Mouse (Mus musculus): ENCODE results near the gene Nat8f2. TPM values are rescaled to one million over a fixed set of nuclear protein-coding genes. Genes with fewer than 3 reads are reported as not detected.
A peak's percentile ranks its signal among the peaks of the same experiment; 100 is the strongest.
"Not testable (repeated sequence)": the region's sequence is repeated elsewhere in the genome, so short reads cannot be mapped to it uniquely, and the experiment has no call there.

The Nat8f2 gene
- total and polyA plus RNA-seq, 3 experiments: 0.15 to 3.7 (median 2.0) TPM

DNA sequence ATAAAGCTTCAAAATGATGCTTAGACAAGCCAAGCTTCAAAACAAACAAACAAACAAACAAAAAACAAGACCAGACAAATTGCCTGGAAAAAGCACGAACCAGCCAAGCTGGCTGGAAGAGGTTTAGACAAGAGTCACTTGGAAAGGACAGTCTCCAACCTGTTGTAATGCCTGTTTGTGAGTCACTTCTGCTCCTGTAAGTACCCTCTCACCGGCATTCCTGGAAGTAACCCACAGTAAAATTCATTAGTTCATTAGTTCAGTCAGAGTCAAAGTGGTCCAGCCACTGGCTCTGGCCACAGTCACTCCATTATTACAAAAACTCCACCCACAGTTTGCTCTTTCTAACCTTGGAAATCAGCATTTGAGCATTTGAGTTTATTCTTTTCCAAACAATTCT, 5.1 kb downstream of the Nat8f2 start:
- DNase-seq: no peak

DNA sequence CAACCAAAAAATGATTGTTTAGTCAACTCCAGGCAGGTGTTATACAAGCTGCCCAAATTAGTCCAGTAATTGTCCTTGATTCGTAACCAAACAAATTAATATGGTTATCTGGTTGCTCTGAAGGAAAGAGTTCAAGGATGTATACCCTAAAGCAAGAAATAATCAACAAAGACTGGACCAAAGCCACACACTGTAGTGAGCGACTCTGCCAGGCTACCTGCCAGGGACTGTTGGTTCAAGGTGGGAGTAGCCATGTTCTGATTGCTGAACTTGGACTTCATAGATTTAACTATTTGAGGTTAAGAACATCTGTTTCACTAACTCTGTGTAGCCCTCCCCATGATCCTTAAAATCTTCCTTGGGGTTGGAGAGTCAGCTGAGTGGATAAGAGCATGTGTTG, 5.8 kb downstream of the Nat8f2 start:
- peak; percentile 34 for DNase-seq

- peak; percentile 89 for DNase-seq
These were observed 6.4 kb downstream of the Nat8f2 start for GRCm38 (mm10) chr6:85862565-85862964.

DNA sequence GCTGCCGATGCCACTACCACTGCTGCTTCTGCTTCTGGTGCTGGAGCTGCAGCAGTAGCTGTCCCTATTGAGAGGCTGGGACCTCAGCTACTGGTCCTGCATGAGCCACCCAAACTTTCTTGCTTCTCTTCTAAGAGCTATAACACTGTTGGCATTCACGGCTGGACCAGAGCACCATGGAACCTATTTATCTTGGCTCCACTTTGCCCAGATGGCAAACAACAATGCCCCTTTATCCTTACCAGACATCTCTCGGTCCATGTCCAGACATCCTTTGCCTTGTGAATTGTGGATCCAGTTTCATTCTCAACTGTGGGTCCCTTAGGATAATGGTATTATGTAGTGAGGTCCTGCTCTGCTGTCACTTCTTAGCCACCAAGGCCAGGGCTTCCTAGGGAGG, 7.7 kb downstream of the Nat8f2 start:
- DNase-seq: no peak

GRCm38 (mm10) chr6:85856194-85856678, 12.7 kb downstream of the Nat8f2 start:
- peak; percentile 97 for DNase-seq

DNA sequence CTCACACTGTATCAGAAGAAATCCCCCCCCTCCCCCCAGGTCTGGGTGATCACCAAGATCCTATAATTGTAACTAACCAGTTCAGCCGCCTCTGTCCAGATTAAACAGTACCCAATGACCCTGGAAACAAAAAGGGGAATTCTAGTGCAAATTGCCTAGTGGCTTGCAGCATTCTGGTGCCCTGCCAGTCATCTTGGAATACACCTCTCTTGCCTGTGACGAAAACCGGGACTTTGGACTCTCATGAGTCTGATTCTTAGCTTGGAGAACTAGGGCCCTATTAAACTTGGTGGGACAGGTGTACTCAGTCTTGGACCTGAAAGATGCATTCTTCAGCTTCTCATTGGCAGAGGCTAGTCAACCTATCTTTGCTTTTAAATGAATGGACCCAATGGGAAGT, 15.5 kb downstream of the Nat8f2 start:
- peak; percentile 39 for DNase-seq

DNA sequence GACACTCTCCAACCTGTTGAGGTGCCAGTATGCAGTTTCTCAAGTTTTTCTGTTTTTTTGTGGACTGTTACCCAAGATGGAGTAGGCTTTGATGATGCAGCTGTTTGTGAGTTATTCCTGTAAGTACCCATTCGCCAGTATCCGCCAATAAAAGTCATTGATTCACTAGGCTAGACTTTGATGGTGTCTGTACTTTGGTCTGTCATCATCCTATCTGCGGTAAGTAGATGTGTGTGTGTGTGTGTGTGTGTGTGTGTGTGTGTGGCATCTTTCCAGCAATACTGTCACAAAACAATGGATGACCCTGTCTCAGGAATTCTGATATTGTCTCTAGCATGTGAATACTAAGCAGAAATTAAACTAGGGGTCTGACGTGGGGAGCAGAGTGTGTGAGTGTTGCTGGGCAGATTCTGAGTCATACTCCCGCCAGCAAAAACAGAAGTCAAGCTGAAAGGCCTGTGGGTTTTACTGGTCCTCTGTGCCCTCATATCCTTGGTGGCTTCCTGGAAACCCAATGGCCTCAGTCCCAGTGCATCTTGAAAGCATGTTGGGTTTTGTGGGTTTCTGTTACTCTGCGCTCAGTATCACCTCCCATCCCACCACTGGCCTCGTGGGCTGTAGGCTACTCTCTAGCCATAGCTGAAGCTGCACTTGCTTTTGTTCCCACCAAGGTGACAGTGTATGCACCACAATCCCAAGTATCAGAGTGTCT, 17.7 kb downstream of the Nat8f2 start:
- no peak for DNase-seq

DNA sequence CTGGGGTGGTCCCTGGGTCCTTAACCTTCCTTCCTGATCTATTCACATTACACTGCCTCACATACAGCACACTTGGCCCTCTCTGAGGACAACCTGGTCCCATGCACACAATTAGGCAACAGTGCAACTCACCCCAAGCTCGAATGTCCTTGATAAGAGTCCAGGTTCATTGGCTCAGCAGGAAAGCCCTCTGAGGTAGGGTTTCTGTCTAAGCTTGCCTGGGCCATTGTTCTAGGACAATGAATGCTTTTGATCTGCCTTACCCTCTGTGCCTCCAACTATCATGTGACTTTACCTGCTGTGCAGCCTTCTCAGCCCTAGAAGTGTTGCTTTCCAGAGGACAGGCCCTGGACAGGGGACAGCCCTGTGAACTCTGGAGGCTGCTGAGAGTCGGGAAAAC, 19.7 kb downstream of the Nat8f2 start:
- DNase-seq: peak; percentile 64

GRCm38 (mm10) chr6:85848140-85848539, 20.8 kb downstream of the Nat8f2 start:
- DNase-seq: no peak

DNA sequence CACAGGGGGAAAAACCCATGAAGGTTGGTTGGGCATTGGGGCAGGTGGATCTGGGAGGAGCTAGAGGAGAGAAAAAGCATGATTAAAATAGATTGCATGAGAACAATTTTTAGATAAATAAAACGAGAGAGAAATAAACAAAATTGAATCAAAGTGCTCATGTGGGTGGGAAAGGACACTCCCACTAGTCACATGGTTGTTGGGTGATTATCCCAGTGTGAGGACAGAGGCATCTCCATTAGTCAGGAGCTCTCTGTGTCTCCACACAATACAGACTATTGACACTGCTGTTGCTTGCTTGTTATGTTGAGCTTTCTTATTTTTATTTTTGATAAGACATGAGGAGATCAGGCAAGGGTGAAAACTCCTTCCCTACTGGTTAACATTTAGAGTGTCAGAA, 22.0 kb downstream of the Nat8f2 start:
- DNase-seq: no peak

- not testable (repeated sequence) for DNase-seq
These were observed 25.1 kb downstream of the Nat8f2 start for GRCm38 (mm10) chr6:85843677-85844458.

DNA sequence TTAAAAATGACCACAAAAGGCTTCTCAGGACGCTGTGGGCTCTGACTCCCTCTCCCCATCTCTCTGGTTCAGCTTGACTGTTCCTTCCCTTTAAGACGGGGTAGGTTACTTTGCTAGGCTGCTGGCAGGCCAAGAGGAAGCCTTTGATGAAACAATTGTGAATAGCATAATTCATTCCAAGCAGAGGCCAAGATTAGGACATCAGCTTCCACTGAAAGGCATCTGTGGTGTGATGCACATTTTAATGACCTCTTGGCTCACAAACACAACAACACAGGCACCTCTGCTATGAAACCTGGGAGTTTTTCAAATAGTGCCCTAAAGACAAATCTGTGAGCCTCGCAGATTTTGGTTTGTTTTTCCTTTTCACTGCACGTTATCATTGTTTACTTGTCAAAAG, 29.0 kb downstream of the Nat8f2 start:
- peak; percentile 32 for DNase-seq

DNA sequence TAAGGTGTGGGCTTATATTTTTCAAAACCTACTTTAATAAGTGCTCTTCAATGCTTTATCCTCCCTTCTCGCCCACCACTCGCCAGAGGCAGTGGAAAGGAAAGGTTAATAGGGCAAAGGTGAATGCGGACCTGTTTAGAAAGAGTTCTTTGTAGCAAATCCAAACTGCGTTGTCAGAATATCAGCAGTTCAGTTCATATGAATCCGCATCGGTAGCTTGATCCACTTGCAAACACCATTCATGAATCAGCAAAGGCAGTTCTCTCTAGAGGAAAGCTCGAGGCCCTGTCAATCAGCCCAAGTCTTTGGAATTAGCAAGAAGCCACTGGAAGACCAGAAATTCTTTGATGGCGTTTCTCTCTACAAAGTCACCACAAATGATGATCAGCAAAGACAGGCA, 30.3 kb downstream of the Nat8f2 start:
- DNase-seq: no peak

- peak; percentile 88 for DNase-seq
These were observed 31.7 kb downstream of the Nat8f2 start for GRCm38 (mm10) chr6:85837307-85837706.

- DNase-seq: peak; percentile 85
These were observed 32.1 kb downstream of the Nat8f2 start for GRCm38 (mm10) chr6:85836827-85837226.

GRCm38 (mm10) chr6:85836098-85836497, 32.9 kb downstream of the Nat8f2 start:
- DNase-seq: not testable (repeated sequence)

GRCm38 (mm10) chr6:85835104-85835503, 33.9 kb downstream of the Nat8f2 start:
- not testable (repeated sequence) for DNase-seq

- peak; percentile 36 for DNase-seq
These were observed 34.4 kb downstream of the Nat8f2 start for GRCm38 (mm10) chr6:85834504-85835100.

DNA sequence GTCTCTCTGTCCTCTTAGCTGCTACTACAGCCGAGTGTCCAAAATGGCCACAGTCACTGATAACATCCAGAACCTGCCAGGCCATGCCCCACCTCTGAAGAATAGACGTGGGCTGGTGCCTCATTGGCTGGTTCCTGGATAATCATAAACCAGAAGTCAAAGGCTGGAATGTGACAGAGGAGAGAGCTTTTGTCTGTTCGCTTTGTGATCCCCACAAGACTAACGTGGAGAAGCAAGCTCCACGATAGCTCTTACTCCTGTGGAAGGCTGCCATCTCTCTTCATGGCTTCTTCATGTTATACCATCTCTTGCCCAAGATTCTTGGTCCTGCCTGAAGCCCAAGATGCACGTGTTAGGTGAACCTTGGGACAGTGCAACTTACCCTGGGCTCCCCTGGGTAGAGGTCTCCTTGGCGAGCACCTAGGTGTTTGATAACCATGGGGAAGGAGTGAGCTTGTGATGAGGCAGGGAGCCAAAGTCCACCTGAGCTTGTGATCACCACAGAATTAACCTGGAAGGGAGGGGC, 37.1 kb downstream of the Nat8f2 start, which contains the start of gene Nat8:
TSS of gene Nat8 (minus strand) at position 287 of the 526 bp plus-strand sequence.
- no peak for DNase-seq

- DNase-seq: no peak
These were observed 39.5 kb downstream of the Nat8f2 start for GRCm38 (mm10) chr6:85829462-85829861.

DNA sequence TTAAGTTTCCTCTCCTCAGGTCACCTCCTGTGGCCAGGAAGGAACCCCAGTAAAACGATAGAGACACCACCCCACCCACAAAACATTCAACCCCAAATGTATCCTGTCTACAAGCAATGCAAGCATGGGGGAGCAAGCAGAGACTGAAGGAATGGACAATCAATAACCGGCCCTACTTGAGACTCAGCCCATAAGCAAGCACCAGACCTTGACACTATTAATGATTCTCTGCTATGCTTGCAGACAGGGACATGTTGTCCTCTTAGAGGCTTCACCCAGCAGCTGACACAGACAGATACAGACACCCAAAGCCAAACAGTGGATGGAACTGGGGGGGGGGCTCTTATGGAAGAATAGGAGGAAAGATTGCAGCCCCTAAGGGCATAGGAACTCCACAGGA, 43.1 kb downstream of the Nat8f2 start:
- DNase-seq: no peak

- no peak for DNase-seq
These were observed 45.4 kb downstream of the Nat8f2 start for GRCm38 (mm10) chr6:85823382-85824090.
